20 mouse cellular contexts compared by ENCODE assay signal in the genomic region with DNA sequence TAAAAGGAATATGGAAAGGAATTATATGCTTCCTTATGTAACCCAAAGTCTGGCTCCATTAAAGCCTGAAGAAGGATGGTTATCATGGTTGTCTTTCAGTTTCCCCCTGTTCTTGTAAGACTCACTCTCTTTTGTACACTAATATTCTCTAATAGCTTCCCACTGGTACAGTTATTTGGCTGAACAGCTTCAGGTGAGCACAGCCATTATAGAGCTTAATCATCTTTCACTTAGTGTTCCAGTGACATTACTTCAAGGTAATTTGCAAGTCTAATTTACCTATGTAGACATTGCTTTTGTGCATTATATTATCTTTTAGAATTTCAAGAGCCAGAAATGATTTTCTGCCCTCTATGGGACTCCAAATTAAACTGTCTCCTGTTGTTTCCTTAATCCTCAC.
"Had no signal": no experiment of that assay in that cellular context is flagged by ENCODE, and none has a peak within 500 bp of the region (broad histone marks: within the 10 kb centered on the region; RNA-seq: fewer than 3 reads in every experiment).

No protein-coding gene starts in this region.

- H3K4me1 ChIP-seq: lung, embryonic 15.5 days; midbrain, embryonic 10.5 days; midbrain, embryonic 12.5 days; neural tube, embryonic 15.5 days had no signal

- ATAC-seq: lung, postnatal 0 days; midbrain, embryonic 16.5 days had no signal

- DNase-seq: lung, adult 2 months; lung, postnatal 14 days; lung, postnatal 36 days; midbrain, embryonic 14.5 days; retina, postnatal 1 day; right cerebral cortex, adult 18-20 months; right cerebral cortex, postnatal 25 days; right cerebral cortex, postnatal 4 days; spleen, adult 18-20 months; thymus, adult 18-20 months; thymus, postnatal 14 days; thymus, postnatal 36 days had no signal

- H3K4me3 ChIP-seq: lung, embryonic 15.5 days; midbrain, embryonic 10.5 days; midbrain, embryonic 12.5 days; myocyte; neural tube, embryonic 13.5 days; neural tube, embryonic 15.5 days had no signal

- H3K36me3 ChIP-seq: lung, embryonic 15.5 days; midbrain, embryonic 10.5 days; midbrain, embryonic 12.5 days; neural tube, embryonic 13.5 days; neural tube, embryonic 15.5 days had no signal

- H3K9ac ChIP-seq: lung, embryonic 15.5 days; midbrain, embryonic 12.5 days; neural tube, embryonic 13.5 days; neural tube, embryonic 15.5 days had no signal

- H3K27ac ChIP-seq: lung, embryonic 15.5 days; midbrain, embryonic 10.5 days; midbrain, embryonic 12.5 days; neural tube, embryonic 13.5 days; neural tube, embryonic 15.5 days had no signal

- H3K9me3 ChIP-seq: lung, embryonic 15.5 days; midbrain, embryonic 10.5 days; midbrain, embryonic 12.5 days; neural tube, embryonic 13.5 days; neural tube, embryonic 15.5 days had no signal

- H3K27me3 ChIP-seq: lung, embryonic 15.5 days; midbrain, embryonic 12.5 days; neural tube, embryonic 13.5 days; neural tube, embryonic 15.5 days had no signal

- H3K4me2 ChIP-seq: lung, embryonic 15.5 days; midbrain, embryonic 12.5 days; neural tube, embryonic 13.5 days; neural tube, embryonic 15.5 days had no signal
